Mouse (Mus musculus) intestine, postnatal 0 days (tissue): ENCODE results near the gene Sebox. TPM values are rescaled to one million over a fixed set of nuclear protein-coding genes. Genes with fewer than 3 reads are reported as not detected.
A peak's percentile ranks its signal among the peaks of the same experiment; 100 is the strongest.
"Not testable (repeated sequence)": the region's sequence is repeated elsewhere in the genome, so short reads cannot be mapped to it uniquely, and the experiment has no call there.

Source experiments
- ATAC-seq: fragments of 200-750 bp; cut with Nextera tagmentation; 2 replicates; pipeline ENCODE4 v1.8.0; 2017; ENCODE audit warnings: mild to moderate bottlenecking, moderate TSS enrichment, moderate library complexity
- H3K27ac ChIP-seq: fragments of 300-500 bp; sonication (generic); 2 replicates; pipeline ENCODE4 v1.5.1; 2014; ENCODE audit warnings: mild to moderate bottlenecking, low read depth, low read length, moderate library complexity
- H3K27me3 ChIP-seq: fragments of 300-500 bp; sonication (generic); replicated peaks from 2 replicates; pipeline ENCODE4 v1.6.1; 2014; ENCODE audit warnings: low read length, mixed read lengths; ENCODE audit not compliant: control insufficient read depth, insufficient read depth
- H3K36me3 ChIP-seq: fragments of 300-500 bp; sonication (generic); 2 replicates; pipeline ENCODE4 v1.6.1; 2014; ENCODE audit warnings: mild to moderate bottlenecking, moderate library complexity; ENCODE audit not compliant: control insufficient read depth, insufficient read depth
- H3K4me1 ChIP-seq: fragments of 300-500 bp; sonication (generic); replicated peaks from 2 replicates; pipeline ENCODE4 v1.6.1; 2014; ENCODE audit warnings: antibody characterized with exemption, low read length, mixed read lengths; ENCODE audit not compliant: control insufficient read depth, insufficient read depth
- H3K4me2 ChIP-seq: fragments of 300-500 bp; sonication (generic); replicated peaks from 2 replicates; pipeline ENCODE4 v1.6.1; 2014; ENCODE audit warnings: low read depth, mild to moderate bottlenecking, moderate library complexity
- H3K4me3 ChIP-seq: fragments of 300-500 bp; sonication (generic); 2 replicates; pipeline ENCODE4 v1.5.1; 2014; ENCODE audit warnings: low read depth, low read length
- H3K9ac ChIP-seq: fragments of 300-500 bp; sonication (generic); 2 replicates; pipeline ENCODE4 v1.6.1; 2014; ENCODE audit warnings: mild to moderate bottlenecking, low read depth, low read length
- H3K9me3 ChIP-seq: fragments of 300-500 bp; sonication (generic); 2 replicates; pipeline ENCODE4 v1.6.1; 2016; ENCODE audit warnings: mixed run types; ENCODE audit not compliant: control insufficient read depth
- CTCF ChIP-seq: sonication (generic); IDR thresholded peaks from 2 replicates; pipeline ENCODE4 v1.5.1; 2016; ENCODE audit warnings: low read depth, mild to moderate bottlenecking, control low read depth, antibody characterized with exemption, moderate library complexity
- WGBS: fragments of 180-500 bp; shearing (Covaris S2); extraction: QIAGEN DNeasy Blood & Tissue Kit; methylation state at CpG from one replicate; pipeline ENCODE4 v1.1.7; 2014; 5-methylcytosine and 5-hydroxymethylcytosine counted together
- polyA plus RNA-seq: library from polyadenylated mRNA; unstranded; fragments of >200 nt; fragmentation: Nextera tagmentation; extraction: Ambion mirVana; gene quantifications from 2 replicates; pipeline ENCODE4 v1.2.1, GENCODE M21; 2015

Sebox gene
- polyA plus RNA-seq, 1 experiment from 2014 or later: not detected

DNA sequence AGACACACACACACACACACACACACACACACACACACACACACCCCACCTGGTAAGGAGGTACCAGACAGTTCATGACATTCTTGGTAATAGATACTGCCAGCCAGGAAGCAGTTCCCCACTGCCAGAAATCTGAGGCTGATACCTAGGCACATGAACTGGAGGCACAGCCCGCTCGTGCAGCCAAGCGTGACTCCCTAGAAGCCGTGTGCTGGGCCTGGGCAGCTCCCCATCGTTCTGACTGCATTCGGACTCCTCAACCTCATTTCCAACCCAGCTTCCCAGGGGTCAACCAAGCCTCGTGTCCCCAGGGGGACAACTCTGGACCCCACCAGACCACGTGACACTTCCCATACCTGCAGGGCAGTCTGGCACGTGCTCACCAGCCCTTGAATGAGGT lies 25.5 kb downstream of the Sebox start:
- no peaks in the 10 kb centered on the region for H3K4me1 ChIP-seq
- H3K4me2 ChIP-seq: no peak overlapping the region
- H3K9me3 ChIP-seq: no peaks in the 10 kb centered on the region
- WGBS: 92% methylated on average over 9 of the region's 9 CpGs
- no peak overlapping the region for H3K4me3 ChIP-seq
- H3K36me3 ChIP-seq: peaks cover 72% of the 10 kb centered on the region
- H3K27ac ChIP-seq: no peak overlapping the region
- no peaks in the 10 kb centered on the region for H3K27me3 ChIP-seq
- no peak for TF ChIP-seq CTCF
- ATAC-seq: no peak
- H3K9ac ChIP-seq: no peak overlapping the region

DNA sequence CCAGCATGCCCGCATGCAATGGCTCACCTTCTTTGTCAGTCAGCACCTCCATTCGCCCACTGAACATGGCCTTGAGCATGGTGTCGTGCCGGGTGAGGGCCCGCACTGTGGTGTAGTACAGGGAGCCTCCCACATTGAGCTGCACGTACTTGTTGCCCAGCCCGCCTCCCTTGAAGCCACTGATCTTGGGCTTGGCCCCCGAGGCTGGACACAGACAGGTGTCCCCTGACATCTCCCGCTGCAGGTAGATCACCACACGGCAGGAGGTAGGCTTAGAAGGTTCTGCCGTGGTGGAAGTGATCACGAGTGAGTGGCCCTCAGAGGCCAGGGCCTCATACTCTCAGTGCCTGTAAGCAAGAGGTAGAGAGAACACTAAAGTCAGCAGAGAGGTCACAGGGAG lies 26.8 kb downstream of the Sebox start:
- no peaks in the 10 kb centered on the region for H3K9me3 ChIP-seq
- no peak overlapping the region for H3K4me3 ChIP-seq
- ATAC-seq: no peak
- no peak overlapping the region for H3K9ac ChIP-seq
- no peaks in the 10 kb centered on the region for H3K27me3 ChIP-seq
- 92% methylated on average over 12 of the region's 12 CpGs for WGBS
- 0 out of 2 replicates have a peak, but pooled peaks cover 6% of the 10 kb centered on the region for H3K4me1 ChIP-seq
- H3K36me3 ChIP-seq: peaks cover 60% of the 10 kb centered on the region
- TF ChIP-seq CTCF: no peak
- no peak overlapping the region for H3K27ac ChIP-seq
- H3K4me2 ChIP-seq: no peak overlapping the region

DNA sequence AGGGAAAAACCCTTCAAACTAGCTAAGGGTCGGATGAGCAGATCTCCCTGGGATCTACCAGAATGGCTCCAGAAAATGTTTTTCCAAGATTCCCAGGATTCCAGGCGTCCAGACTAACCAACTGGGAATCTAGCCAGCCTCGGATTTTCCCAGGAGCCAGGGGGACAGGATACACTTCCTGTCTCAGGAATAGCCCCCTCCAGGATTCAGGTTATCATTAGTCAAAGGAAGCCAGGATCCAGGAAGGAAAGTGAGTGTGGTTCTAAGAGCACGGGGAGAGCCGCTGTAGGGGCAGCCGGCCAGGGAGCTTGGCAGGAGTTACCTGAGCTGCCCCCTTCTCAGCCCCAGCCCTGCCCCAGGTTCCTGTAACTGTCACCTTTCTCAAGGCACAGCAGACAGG lies 27.8 kb downstream of the Sebox start:
- ATAC-seq: no peak
- no peak overlapping the region for H3K27ac ChIP-seq
- H3K4me2 ChIP-seq: no peak overlapping the region
- no peak for TF ChIP-seq CTCF
- 0 out of 2 replicates have a peak, but pooled peaks cover 8% of the 10 kb centered on the region for H3K4me1 ChIP-seq
- H3K9ac ChIP-seq: no peak overlapping the region
- no peaks in the 10 kb centered on the region for H3K9me3 ChIP-seq
- 66% methylated on average over 6 of the region's 6 CpGs for whole genome bisulfite sequencing
- H3K27me3 ChIP-seq: no peaks in the 10 kb centered on the region
- peaks cover 49% of the 10 kb centered on the region for H3K36me3 ChIP-seq
- no peak overlapping the region for H3K4me3 ChIP-seq

DNA sequence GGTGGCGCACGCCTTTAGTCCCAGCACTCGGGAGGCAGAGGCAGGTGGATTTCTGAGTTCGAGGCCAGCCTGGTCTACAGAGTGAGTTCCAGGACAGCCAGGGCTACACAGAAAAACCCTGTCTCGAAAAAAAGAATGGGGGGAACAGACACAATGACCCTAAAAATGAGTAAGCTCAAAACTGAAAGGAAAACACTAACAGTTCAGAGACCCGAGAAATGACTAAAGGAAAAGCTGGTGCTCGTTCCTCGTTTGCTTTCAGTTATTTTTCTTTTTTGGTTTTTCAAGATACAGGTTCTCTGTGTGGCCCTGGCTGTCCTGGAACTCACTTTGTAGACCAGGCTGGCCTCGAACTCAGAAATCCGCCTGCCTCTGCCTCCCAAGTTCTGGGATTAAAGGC lies 28.3 kb downstream of the Sebox start:
- WGBS: 86% methylated on average over 10 of the region's 10 CpGs

DNA sequence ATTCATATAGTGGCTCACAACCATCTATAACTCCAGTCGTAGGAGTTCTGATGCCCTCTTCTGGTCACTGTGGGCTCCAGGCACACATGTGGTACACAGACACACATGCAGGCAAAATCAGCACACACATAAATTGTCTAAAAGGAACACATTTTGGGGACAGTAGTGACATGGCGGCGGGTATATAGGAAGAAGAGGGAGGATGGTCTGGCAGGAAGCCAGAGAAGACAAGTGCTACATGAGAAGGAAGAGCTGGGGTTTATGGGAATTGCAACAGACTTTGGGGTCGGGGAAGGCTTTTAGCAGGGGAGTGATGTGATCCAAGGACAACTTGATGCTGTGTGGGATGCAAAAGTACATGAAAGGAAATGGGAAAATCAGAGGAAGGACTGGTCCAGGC lies 31.3 kb downstream of the Sebox start:
- ATAC-seq: no peak
- peak overlapping the region; percentile 85 for H3K4me3 ChIP-seq
- H3K27ac ChIP-seq: 0 out of 2 replicates have a peak overlapping the region, but pooled peaks have one; percentile 97
- WGBS: 79% methylated on average over 4 of the region's 4 CpGs
- peaks cover 12% of the 10 kb centered on the region for H3K4me1 ChIP-seq
- peak overlapping the region; percentile 75 for H3K4me2 ChIP-seq
- TF ChIP-seq CTCF: peak; percentile 46
- no peaks in the 10 kb centered on the region for H3K9me3 ChIP-seq
- H3K9ac ChIP-seq: 0 out of 2 replicates have a peak overlapping the region, but pooled peaks have one; percentile 64
- H3K36me3 ChIP-seq: peaks cover 30% of the 10 kb centered on the region
- H3K27me3 ChIP-seq: no peaks in the 10 kb centered on the region

More for the DNA sequence above, 28.3 kb downstream of the Sebox start:
- peaks cover 45% of the 10 kb centered on the region for H3K36me3 ChIP-seq
- H3K9ac ChIP-seq, H3K4me2 ChIP-seq, ATAC-seq, H3K4me3 ChIP-seq, H3K4me1 ChIP-seq, H3K9me3 ChIP-seq, H3K27me3 ChIP-seq, H3K27ac ChIP-seq: not testable (repeated sequence)

DNA sequence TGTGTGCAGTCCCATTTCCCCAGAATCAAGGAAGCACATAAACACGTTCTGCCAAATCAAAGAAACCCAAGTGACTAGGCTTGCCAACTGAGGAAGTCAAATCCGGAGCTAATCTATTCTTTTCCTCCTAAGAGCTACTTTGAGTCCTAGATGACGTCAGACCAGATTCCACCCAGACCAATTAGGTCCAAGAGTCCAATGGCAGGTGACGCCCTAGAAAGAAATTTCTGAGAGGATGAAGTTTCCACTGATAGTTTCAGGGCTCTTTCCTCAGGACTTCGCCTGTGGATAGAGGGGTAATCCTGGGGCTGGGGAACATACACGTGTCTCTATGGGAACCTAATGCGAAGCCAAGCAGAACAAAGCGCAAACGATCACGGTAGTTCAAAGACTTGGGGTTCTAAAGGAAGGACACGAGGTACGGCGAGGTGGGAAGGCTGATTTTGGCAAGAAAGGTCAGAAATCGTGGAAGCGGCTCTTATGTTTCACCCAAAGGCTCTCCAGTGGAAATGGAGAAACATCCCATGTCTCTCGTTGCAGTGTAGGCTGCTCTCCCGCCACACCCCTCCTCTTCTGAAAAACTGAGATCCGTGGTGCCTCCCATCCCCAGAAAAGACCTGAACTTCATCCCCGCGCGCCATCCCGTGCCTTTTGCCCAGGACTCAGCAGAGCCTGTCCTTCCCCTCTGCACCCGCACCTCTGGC lies 32.3 kb downstream of the Sebox start:
- Histone ChIP-seq H3K9me3 (no peaks in the 10 kb centered on the region), H3K27me3 (no peaks in the 10 kb centered on the region), H3K27ac (peak overlapping the region; percentile 97), H3K4me2 (peak overlapping the region; percentile 75), H3K4me3 (peak overlapping the region; percentile 85), H3K9ac (peak overlapping the region; percentile 64), H3K36me3 (peaks cover 31% of the 10 kb centered on the region), H3K4me1 (peaks cover 12% of the 10 kb centered on the region)
- no peak for TF ChIP-seq CTCF
- peak; percentile 46 for ATAC-seq
- under 1% methylated on average over 23 of the region's 23 CpGs for WGBS
